In genomic region chrX:140431981-140432380, GRCm38 (mm10) we compare ENCODE assay signal across 24 mouse cellular contexts.
"Had no signal": no experiment of that assay in that cellular context is flagged by ENCODE, and none has a peak within 500 bp of the region (broad histone marks: within the 10 kb centered on the region; RNA-seq: fewer than 3 reads in every experiment).

No protein-coding gene starts in this region.

- H3K9ac ChIP-seq: heart, embryonic 12.5 days; hindbrain, embryonic 13.5 days; intestine, embryonic 15.5 days; limb, embryonic 13.5 days; liver, embryonic 13.5 days; liver, embryonic 15.5 days; liver, postnatal 0 days had no signal

- H3K27me3 ChIP-seq: intestine, embryonic 15.5 days; liver, embryonic 13.5 days; liver, embryonic 15.5 days had no signal

- H3K9me3 ChIP-seq: heart, embryonic 10.5 days; heart, embryonic 12.5 days; hindbrain, embryonic 13.5 days; intestine, embryonic 15.5 days; limb, embryonic 13.5 days; liver, embryonic 13.5 days; liver, embryonic 15.5 days had no signal

- H3K36me3 ChIP-seq: heart, embryonic 10.5 days; heart, embryonic 12.5 days; intestine, embryonic 15.5 days; limb, embryonic 13.5 days; liver, embryonic 13.5 days; liver, embryonic 15.5 days had no signal

- H3K4me2 ChIP-seq: heart, embryonic 12.5 days; hindbrain, embryonic 13.5 days; intestine, embryonic 15.5 days; limb, embryonic 13.5 days; liver, embryonic 11.5 days; liver, embryonic 13.5 days; liver, embryonic 15.5 days had no signal

- H3K4me1 ChIP-seq: heart, embryonic 12.5 days; hindbrain, embryonic 13.5 days; intestine, embryonic 15.5 days; limb, embryonic 13.5 days; liver, embryonic 13.5 days; liver, embryonic 15.5 days had no signal

- H3K4me3 ChIP-seq: gastrocnemius, adult 2 months; heart, embryonic 10.5 days; heart, embryonic 12.5 days; hindbrain, embryonic 13.5 days; intestine, embryonic 15.5 days; layer of hippocampus, adult 2 months; left cerebral cortex, adult 2 months; limb, embryonic 13.5 days; liver, embryonic 13.5 days; liver, embryonic 15.5 days had no signal

- ATAC-seq: inflammation-experienced regulatory T-cells, adult 6 months; intestine, embryonic 15.5 days; intestine, postnatal 0 days; liver, postnatal 0 days had no signal

- H3K27ac ChIP-seq: gastrocnemius, adult 2 months; heart, embryonic 10.5 days; hindbrain, embryonic 13.5 days; intestine, embryonic 15.5 days; layer of hippocampus, adult 2 months; left cerebral cortex, adult 2 months; limb, embryonic 13.5 days; liver, embryonic 13.5 days; liver, embryonic 15.5 days had no signal

- DNase-seq: gastrocnemius, adult 2 months; gastrocnemius, postnatal 10 days; gastrocnemius, postnatal 25 days; heart, adult 18-20 months; heart, postnatal 10 days; heart, postnatal 4 days; kidney, adult 18-20 months; kidney, adult 8-10 months; kidney, postnatal 10 days; kidney, postnatal 4 days; liver; liver, embryonic 13.5 days; liver, postnatal 0 days had no signal
